Mouse (Mus musculus) kidney, adult 10 weeks (tissue): ENCODE measurements around the gene Asb9. TPM values are rescaled to one million over a fixed set of nuclear protein-coding genes. Genes with fewer than 3 reads are reported as not detected.

ENCODE experiments used
- polyA plus RNA-seq: library from polyadenylated mRNA; stranded (reverse); fragments of 350-450 nt; fragmentation: Illumina TruSeq; extraction: RNeasy Lipid Tissue Mini Kit (QIAGEN cat#74804); gene quantifications from one replicate; pipeline ENCODE4 v1.2.3, GENCODE M21; 2014; ENCODE audit warnings: low read depth, low replicate concordance

The Asb9 gene
- 10.8 TPM for polyA plus RNA-seq

GRCm38 (mm10) chrX:164505709-164506498 is at the start of gene Asb9:
TSS of gene Asb9 (plus strand) at chrX:164506327.

Other genes starting within 250 kb of the Asb9 start
- 1.7 TPM for gene Bmx, start 248.1 kb upstream of the Asb9 start, polyA plus RNA-seq
- 3.8 TPM for gene Pir, start 237.0 kb upstream of the Asb9 start, polyA plus RNA-seq
- 9.9 TPM for gene Vegfd, start 132.9 kb upstream of the Asb9 start, polyA plus RNA-seq
- 33.0 TPM for gene Piga, start 86.5 kb upstream of the Asb9 start, polyA plus RNA-seq
- 3.0 TPM for gene Asb11, start 69.3 kb upstream of the Asb9 start, polyA plus RNA-seq